Mouse (Mus musculus): ENCODE data around the gene Padi4.

DNA sequence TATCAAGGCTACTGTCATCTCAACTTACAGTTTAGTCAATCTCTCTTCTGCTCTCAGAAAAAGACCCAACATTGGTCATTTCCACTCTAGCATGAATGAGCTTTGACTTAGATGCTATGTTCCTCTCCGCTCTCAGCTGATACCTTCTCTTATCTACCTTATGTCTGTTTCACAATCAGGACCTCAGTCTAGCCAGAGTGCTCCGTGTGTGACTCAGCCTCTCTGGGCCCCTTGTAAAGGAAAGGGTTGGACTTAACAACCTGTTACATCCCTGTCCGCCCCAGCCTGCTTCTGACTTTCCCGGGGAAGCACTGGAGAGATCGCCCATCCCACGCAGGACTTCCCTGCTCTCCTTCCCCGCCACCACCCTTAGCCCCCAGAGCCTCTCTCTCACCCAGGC, 18.5 kb upstream of the Padi4 start:
- TF ChIP-seq CTCF (IDR thresholded peaks at IDR 0.05; ENCODE audit: low read depth, low read length) (no peak), POLR2AphosphoS5 (IDR thresholded peaks at IDR 0.05; ENCODE audit: insufficient replicate concordance, low read depth, low read length) (no peak), GATA1 (IDR thresholded peaks at IDR 0.05; ENCODE audit: borderline replicate concordance, low read length) (no peak)

All from G1E (cell line).